Mouse (Mus musculus) bone marrow, adult 2 months (tissue): Measurements from ENCODE around the gene Gpr34. TPM values are rescaled to one million over a fixed set of nuclear protein-coding genes. Genes with fewer than 3 reads are reported as not detected.

Experiments
- H3K27ac ChIP-seq: fragments of 200-500 bp; 2 replicates; pipeline ENCODE4 v1.5.1; 2012; ENCODE audit warnings: low read depth, mild to moderate bottlenecking, control low read depth, inconsistent platforms, low read length; ENCODE audit not compliant: control insufficient read depth, poor library complexity, insufficient read depth
- H3K4me1 ChIP-seq: fragments of 200-500 bp; 2 replicates; pipeline ENCODE4 v1.6.1; 2011; ENCODE audit warnings: low read length; ENCODE audit not compliant: control insufficient read depth, insufficient read depth
- H3K4me3 ChIP-seq: fragments of 200-500 bp; replicated peaks from 2 replicates; pipeline ENCODE3; 2011; ENCODE audit warnings: mild to moderate bottlenecking, low read depth, low read length, control low read depth; ENCODE audit not compliant: control insufficient read depth
- CTCF ChIP-seq: fragments of 200-500 bp; IDR thresholded peaks from 2 replicates; pipeline ENCODE4 v1.5.1; 2011; ENCODE audit warnings: low read length, control low read depth; ENCODE audit not compliant: control insufficient read depth, insufficient read depth
- POLR2A ChIP-seq: fragments of 200-500 bp; IDR thresholded peaks from 2 replicates; pipeline ENCODE4 v1.6.1; 2011; ENCODE audit warnings: low read depth, mild to moderate bottlenecking, control low read depth, low read length, borderline replicate concordance; ENCODE audit not compliant: control insufficient read depth
- WGBS: fragments of 180-500 bp; shearing (Covaris S2); methylation state at CpG from one replicate; pipeline ENCODE4 v1.1.7; 2018; 5-methylcytosine and 5-hydroxymethylcytosine counted together
- polyA plus RNA-seq: library from polyadenylated mRNA; stranded (reverse); fragments of >200 nt; gene quantifications from 2 replicates; pipeline ENCODE4 v1.2.4, GENCODE M21; 2011; ENCODE audit warnings: low replicate concordance; ENCODE audit not compliant: missing spikeins, insufficient read depth, insufficient read length

Gene Gpr34
- polyA plus RNA-seq, 1 experiment: not detected

- no peak for TF ChIP-seq POLR2A
- no peak for TF ChIP-seq CTCF
- 0% methylated on average over 1 of the region's 1 CpGs for WGBS
- Histone ChIP-seq H3K4me3 (no peak overlapping the region), H3K4me1 (peaks cover 2% of the 10 kb centered on the region; the same call in 1 of the 2 replicates), H3K27ac (no peak overlapping the region)
Observed at GRCm38 (mm10) chrX:13656721-13657120, 24.8 kb downstream of the Gpr34 start.

- no peak for TF ChIP-seq POLR2A
- no peak for TF ChIP-seq CTCF
- Histone ChIP-seq H3K27ac (no peak overlapping the region), H3K4me1 (no peaks in the 10 kb centered on the region; the same call in 1 of the 2 replicates), H3K4me3 (no peak overlapping the region)
- 70% methylated on average over 3 of the region's 3 CpGs for WGBS
Observed at GRCm38 (mm10) chrX:13658616-13659140, 26.8 kb downstream of the Gpr34 start.

DNA sequence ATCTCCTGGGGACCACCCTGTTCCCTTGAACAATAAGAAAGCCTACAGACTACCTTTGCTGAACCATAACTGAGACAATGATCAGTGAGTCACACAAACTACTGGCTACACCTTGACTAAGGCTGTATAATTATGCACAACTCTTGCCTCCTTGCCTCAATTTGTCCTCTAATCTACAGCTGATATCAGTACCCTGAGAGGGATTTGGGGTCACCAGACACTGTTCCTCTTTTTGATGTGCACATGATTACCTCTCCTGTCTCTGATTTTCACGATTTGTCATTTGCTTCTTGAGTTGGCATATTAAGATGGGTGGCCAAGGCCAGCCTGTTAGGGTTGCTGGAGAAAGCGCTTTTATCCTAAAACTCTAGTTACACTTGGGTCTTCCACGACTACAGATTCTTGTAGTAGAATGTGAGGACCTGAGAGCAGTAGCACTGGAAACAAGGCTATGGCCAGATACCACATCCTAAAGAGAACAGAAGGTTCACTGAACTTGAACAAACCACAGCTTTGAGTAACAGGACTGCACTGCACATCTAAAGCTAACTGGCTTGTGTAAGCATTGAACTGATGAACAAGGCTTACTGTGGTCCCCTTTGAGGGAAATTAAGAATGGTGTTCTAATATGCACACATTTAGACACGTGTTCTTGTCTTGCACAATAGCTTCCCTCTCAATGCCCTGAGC is 27.5 kb downstream of the Gpr34 start:
- H3K4me1 ChIP-seq: no peaks in the 10 kb centered on the region; the same call in 1 of the 2 replicates
- no peak overlapping the region for H3K27ac ChIP-seq
- TF ChIP-seq CTCF (no peak), POLR2A (no peak)
- WGBS: 28% methylated on average over 4 of the region's 4 CpGs
- H3K4me3 ChIP-seq: no peak overlapping the region

DNA sequence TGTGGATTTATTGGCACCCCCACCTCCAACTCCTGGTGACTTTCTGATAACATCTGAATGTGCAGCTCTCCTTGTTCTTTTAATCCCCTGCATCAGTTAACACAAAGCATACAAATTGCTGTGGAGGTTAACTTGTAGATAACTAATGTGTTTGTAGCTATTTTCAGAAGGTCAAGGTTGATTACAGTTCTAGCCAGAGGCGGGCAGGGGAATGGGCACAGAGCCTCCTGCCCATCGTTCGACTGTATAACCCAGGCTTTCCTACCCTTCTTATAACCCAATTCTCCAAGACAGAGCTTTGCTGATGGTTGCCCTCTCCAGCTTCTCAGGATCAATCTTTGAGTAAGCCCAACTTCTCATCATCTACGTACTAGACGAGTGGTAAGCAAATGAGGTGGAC is 29.2 kb downstream of the Gpr34 start, which contains the start of gene Gpr82:
Gene Gpr82, plus strand, starts transcription at position 301 of the 400 bp plus-strand sequence.
- no peak for TF ChIP-seq POLR2A
- no peak for TF ChIP-seq CTCF
- Histone ChIP-seq H3K4me1 (no peaks in the 10 kb centered on the region; the same call in 1 of the 2 replicates), H3K4me3 (no peak within 1 kb of the TSS), H3K27ac (no peak within 1 kb of the TSS)
- WGBS: 71% methylated on average over 5 of the region's 5 CpGs

GRCm38 (mm10) chrX:13668867-13669266 is 37.0 kb downstream of the Gpr34 start:
- H3K27ac ChIP-seq: no peak overlapping the region
- TF ChIP-seq POLR2A (no peak), CTCF (no peak)
- WGBS: 56% methylated on average over 5 of the region's 5 CpGs
- H3K4me3 ChIP-seq: no peak overlapping the region
- no peaks in the 10 kb centered on the region for H3K4me1 ChIP-seq

GRCm38 (mm10) chrX:13670342-13670741 is 38.5 kb downstream of the Gpr34 start:
- TF ChIP-seq CTCF: no peak
- no peak for TF ChIP-seq POLR2A
- 72% methylated on average over 3 of the region's 3 CpGs for WGBS
- Histone ChIP-seq H3K4me1 (no peaks in the 10 kb centered on the region), H3K27ac (peak overlapping the region; percentile 69), H3K4me3 (no peak overlapping the region)

GRCm38 (mm10) chrX:13673001-13673400 is 41.1 kb downstream of the Gpr34 start:
- WGBS: 88% methylated on average over 3 of the region's 3 CpGs
- no peak overlapping the region for H3K27ac ChIP-seq
- TF ChIP-seq CTCF: no peak
- TF ChIP-seq POLR2A: no peak
- no peaks in the 10 kb centered on the region for H3K4me1 ChIP-seq
- no peak overlapping the region for H3K4me3 ChIP-seq

DNA sequence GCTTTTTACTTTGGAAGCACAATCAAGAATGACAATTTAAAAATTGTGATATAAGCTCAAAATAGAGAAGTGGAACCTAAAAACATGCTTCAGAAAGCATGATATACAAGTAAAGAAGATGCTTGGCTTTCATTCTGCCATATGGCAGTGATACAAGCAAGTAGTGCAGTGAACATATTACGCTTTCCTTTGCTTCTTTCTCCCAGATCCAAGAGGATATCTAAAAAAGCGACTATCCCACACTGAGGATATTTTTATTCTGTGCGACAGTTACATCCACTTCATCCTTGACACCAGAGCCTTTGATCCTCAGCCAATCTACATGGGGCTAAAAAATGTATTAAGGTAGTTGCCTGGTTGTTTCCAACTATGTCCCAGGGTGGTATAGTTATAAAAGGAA is 49.9 kb downstream of the Gpr34 start:
- Histone ChIP-seq H3K27ac (no peak overlapping the region), H3K4me3 (no peak overlapping the region), H3K4me1 (no peaks in the 10 kb centered on the region)
- no peak for TF ChIP-seq POLR2A
- TF ChIP-seq CTCF: no peak
- 84% methylated on average over 3 of the region's 3 CpGs for WGBS

DNA sequence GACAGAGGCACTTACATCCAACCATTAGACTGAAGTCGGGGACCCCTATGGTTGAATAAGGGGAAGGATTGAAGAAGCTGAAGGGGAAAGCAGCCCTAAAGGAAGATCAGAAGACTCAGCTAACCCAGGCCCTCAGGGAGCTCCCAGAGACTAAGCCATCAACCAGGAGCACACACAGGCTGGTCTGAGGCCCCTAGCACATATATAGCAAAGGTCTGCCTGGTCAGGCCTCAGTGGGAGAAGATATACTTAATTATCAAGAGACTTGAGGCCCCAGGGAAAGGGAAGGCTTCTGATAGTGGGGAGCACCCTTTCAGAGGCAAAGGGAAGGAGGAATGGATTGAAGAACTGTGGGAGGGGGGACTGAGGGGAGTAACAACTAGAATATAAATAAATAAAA is 54.7 kb downstream of the Gpr34 start:
- Histone ChIP-seq H3K27ac (no peak overlapping the region), H3K4me3 (no peak overlapping the region), H3K4me1 (no peaks in the 10 kb centered on the region)
- WGBS: 67% methylated on average over 1 of the region's 1 CpGs
- no peak for TF ChIP-seq CTCF
- no peak for TF ChIP-seq POLR2A
